Mouse (Mus musculus): ENCODE measurements at regions not wholly inside any gene's neighbourhood (a gene's known extent, or its start where the extent isn't known, plus 50 kb on each side); places are given as distances from the start of the nearest gene placed in this dataset.
"Not testable (repeated sequence)": the region's sequence is repeated elsewhere in the genome, so short reads cannot be mapped to it uniquely, and the experiment has no call there.

- DNase-seq (ENCODE audit: low spot score) = no peak
Observed at GRCm38 (mm10) chr4:81582546-81582945, 139.9 kb upstream of the Mpdz start.

DNA sequence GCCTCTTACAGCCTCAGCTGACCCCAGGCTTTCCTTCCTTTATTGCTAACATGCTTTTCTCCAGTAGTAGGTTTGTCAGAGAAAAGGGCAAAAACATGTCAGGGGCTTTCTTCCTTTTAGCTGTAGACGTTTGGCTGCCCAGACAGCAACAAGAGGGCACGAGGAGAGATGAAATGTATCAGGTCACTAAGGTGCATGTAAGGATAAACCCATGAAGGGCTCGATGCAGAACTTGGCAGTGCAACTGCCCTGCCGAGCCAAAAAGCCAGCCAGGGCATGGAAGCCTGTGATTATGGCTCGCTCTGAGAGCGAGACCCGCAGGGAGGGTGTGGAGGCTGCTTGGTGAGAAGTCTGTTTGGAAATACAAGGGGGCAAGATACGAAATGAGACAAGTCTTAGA, 137.9 kb upstream of the Mpdz start:
- no peak for DNase-seq (ENCODE audit: low spot score)

DNA sequence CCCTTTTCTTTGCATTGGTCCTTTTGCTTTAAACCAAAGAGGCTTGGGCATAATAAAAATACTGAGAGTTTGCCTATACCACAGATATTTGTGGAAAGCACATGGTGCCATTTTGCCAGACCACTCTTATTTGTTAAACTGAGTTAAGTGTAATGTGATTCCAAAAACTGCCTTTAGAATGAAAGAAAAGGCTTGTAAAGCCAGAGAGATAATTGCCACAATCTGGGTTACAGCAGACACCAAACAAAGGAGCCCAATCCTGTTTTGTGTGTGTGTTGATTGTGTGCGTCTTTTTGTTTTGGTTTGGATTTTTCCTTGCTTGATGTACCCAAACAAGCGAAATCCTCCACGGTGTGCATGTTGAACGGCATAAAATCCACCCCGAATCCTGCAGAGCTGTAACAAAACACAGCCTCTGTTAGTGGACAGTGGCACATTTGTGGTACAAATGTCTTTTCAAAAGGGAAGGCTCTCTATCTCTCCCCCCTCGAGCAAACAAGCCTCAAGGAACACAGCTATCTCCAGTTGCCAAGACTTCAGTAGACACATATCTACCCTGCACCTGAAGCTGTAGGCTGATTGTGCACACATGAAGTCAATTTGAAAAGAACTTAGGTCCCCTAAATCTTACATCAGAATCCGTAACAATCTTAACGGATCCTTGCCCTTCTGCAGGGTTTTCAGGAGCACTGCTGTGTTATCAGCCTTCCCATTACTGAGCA, 136.9 kb upstream of the Mpdz start:
- no peak for DNase-seq (ENCODE audit: low spot score)

GRCm38 (mm10) chr4:81578981-81579380, 136.4 kb upstream of the Mpdz start:
- no peak for DNase-seq (ENCODE audit: low spot score)

DNA sequence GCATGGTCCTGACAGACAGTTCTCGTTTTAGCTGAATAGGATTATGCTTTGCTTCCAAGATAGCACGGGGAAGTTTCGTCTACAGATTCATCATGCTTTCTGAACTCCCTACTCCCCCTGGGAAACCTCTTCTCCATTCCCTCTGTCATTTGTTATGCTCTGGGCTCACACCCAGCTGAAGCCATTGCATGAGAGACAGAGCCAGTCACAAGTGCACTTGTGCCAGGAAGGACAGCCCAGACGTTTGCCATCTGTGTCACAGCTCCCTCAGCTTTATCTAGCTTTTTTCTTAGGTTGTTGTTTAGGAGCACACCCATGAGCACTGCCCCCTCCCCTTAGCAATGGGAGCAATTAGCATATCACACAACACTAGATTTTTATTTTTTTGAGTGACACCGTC, 131.2 kb upstream of the Mpdz start:
- DNase-seq (ENCODE audit: low spot score) = no peak

- no peak for DNase-seq (ENCODE audit: low spot score)
Observed at GRCm38 (mm10) chr4:81570736-81571135, 128.1 kb upstream of the Mpdz start.

DNA sequence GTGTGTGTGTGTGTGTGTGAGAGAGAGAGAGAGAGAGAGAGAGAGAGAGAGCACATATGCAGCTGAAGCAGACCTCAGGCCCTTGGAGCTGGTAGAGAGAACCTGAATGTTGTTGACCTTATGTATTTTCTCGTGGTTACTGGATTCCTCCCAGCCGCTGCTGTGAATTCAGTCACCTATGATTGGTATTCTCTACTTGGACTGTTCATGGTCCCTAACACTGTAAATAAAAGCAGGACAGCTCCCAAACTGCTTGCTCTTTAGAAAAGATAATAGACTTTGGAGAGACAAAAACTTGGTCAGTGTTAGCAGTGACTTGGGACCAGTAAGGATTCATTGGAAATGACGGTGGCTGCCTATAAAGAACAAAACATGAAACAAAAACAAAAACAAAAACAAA, 126.9 kb upstream of the Mpdz start:
- no peak for DNase-seq (ENCODE audit: low spot score)

- no peak for DNase-seq (ENCODE audit: low spot score)
Observed at GRCm38 (mm10) chr4:81568404-81568803, 125.8 kb upstream of the Mpdz start.

- DNase-seq (ENCODE audit: low spot score) = no peak
Observed at GRCm38 (mm10) chr4:81567928-81568327, 125.3 kb upstream of the Mpdz start.

DNA sequence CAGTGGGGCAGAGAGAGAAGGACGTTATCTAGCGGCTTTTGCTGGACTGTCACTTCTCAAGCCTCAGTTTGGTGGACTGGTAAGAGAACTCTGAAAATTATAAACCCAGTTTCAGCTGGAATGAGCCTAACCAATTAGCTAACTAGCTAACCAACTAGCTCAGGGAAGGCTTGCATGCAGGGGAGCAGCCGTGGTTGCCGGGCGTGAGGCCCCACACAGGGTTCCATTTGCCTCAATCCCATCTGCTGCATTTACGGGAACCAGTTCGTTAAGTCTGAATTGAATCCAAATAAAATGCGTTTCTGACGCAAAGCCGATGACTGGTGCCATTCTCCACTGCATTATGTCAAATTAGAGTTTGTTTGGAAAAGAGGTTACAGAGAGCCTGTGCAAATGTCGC, 123.9 kb upstream of the Mpdz start:
- no peak for DNase-seq (ENCODE audit: low spot score)

GRCm38 (mm10) chr4:81565422-81566395, 123.1 kb upstream of the Mpdz start:
- DNase-seq (ENCODE audit: low spot score) = no peak

DNA sequence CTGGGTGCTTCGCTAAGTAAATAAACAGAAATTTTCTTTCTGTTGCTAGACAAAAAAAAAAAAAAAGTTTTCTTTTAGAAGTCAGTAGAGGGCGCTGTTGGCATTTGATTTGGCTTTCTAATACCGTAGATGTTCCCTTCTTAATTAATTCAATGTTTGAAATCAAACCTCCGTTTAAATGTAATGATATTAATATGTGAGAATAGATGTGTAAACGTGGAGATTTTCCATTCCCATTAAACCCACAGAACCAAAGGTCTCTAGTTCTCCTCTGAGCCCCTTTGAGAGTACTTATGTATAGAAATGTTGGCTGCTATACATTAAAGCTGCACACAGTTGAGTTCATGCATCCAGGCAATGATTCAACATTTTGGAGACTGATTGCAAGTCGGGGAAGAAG, 121.8 kb upstream of the Mpdz start:
- DNase-seq (ENCODE audit: low spot score) = no peak

- no peak for DNase-seq (ENCODE audit: low spot score)
Observed at GRCm38 (mm10) chr4:81563574-81563973, 121.0 kb upstream of the Mpdz start.

- no peak for DNase-seq (ENCODE audit: low spot score)
Observed at GRCm38 (mm10) chr4:81561453-81561852, 118.8 kb upstream of the Mpdz start.

GRCm38 (mm10) chr4:81550816-81551215, 108.2 kb upstream of the Mpdz start:
- no peak for DNase-seq (ENCODE audit: low spot score)

- no peak for DNase-seq (ENCODE audit: low spot score)
Observed at GRCm38 (mm10) chr4:81550256-81550655, 107.6 kb upstream of the Mpdz start.

DNA sequence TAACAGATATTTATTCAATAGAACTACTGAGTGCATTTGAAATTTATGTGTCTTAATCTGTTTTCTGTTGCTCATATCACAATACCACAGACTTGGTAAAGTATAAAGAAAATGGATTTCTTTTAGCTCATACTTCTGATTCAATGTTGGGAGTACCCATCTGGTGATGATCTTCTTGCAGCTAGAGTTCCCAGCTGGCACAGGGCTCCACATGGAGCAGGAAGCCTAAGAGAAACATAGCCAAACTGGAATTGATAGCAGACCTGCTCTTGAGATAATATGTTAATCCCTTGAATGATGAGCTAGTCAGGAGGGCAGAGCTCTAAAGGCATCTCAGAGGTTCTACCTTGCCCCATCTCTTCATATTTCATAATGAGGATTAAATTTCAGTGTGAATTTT, 97.9 kb upstream of the Mpdz start:
- DNase-seq (ENCODE audit: low spot score) = no peak

- DNase-seq (ENCODE audit: low spot score) = no peak
Observed at GRCm38 (mm10) chr4:81539551-81539950, 96.9 kb upstream of the Mpdz start.

DNA sequence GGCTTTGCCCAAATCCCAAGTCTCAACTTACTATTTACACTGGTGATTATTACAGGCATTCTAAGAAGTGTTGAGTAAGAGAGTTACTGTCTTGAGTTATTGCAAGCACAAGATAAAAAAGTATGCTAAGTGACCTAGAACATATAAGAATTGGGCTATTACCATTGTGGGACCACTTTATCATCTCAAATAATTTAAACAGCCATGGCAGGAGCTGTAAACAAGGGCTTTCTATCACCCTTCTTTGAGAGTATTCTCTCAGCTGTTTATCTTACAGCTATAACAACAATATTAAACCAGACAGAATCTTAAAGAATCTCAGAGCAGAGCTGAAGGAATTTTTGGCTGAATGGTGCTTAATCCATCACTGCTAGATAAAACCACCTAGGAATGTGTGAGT, 94.2 kb upstream of the Mpdz start:
- no peak for DNase-seq (ENCODE audit: low spot score)

- no peak for DNase-seq (ENCODE audit: low spot score)
Observed at GRCm38 (mm10) chr4:81530546-81530945, 87.9 kb upstream of the Mpdz start.

- DNase-seq (ENCODE audit: low spot score) = not testable (repeated sequence)
Observed at GRCm38 (mm10) chr4:81519151-81519550, 76.5 kb upstream of the Mpdz start.

- no peak for DNase-seq (ENCODE audit: low spot score)
Observed at GRCm38 (mm10) chr4:81514547-81514946, 71.9 kb upstream of the Mpdz start.

GRCm38 (mm10) chr4:81512396-81512795, 69.8 kb upstream of the Mpdz start:
- DNase-seq (ENCODE audit: low spot score) = no peak
